Mouse (Mus musculus) C2C12 (cell line): Measurements from ENCODE around the gene A1cf. TPM values are rescaled to one million over a fixed set of nuclear protein-coding genes. Genes with fewer than 3 reads are reported as not detected.

Source experiments
- H3K27me3 ChIP-seq: one replicate; pipeline ENCODE4 v1.6.1; 2011; ENCODE audit not compliant: control insufficient read depth, insufficient read depth, insufficient read length
- H3K36me3 ChIP-seq: one replicate; pipeline ENCODE4 v1.6.1; 2011; ENCODE audit not compliant: control insufficient read depth, insufficient read depth
- H3K4me3 ChIP-seq: one replicate; pipeline ENCODE4 v1.5.1; 2011; ENCODE audit warnings: mild to moderate bottlenecking, control low read depth; ENCODE audit not compliant: poor library complexity, insufficient read depth, severe bottlenecking
- H3K79me2 ChIP-seq: one replicate; pipeline ENCODE4 v1.6.1; 2011; ENCODE audit not compliant: control insufficient read depth, insufficient read depth
- H3K79me3 ChIP-seq: one replicate; pipeline ENCODE4 v1.6.1; 2011; ENCODE audit warnings: low read depth, control low read depth
- H3ac ChIP-seq: one replicate; pipeline ENCODE3; 2011; ENCODE audit warnings: low read depth; ENCODE audit not compliant: control insufficient read depth, insufficient read length
- CEBPB ChIP-seq: IDR thresholded peaks from one replicate; pipeline ENCODE4 v1.6.1; 2011; ENCODE audit warnings: low read depth, mild to moderate bottlenecking, control low read depth, moderate library complexity
- CTCF ChIP-seq: IDR thresholded peaks from one replicate; pipeline ENCODE4 v1.5.1; 2011; ENCODE audit not compliant: control insufficient read depth, insufficient read depth, insufficient read length
- FOSL1 ChIP-seq: IDR thresholded peaks from one replicate; pipeline ENCODE4 v1.8.0; 2011; ENCODE audit warnings: mild to moderate bottlenecking, low read length; ENCODE audit not compliant: poor library complexity, insufficient read depth, severe bottlenecking
- MAX ChIP-seq: IDR thresholded peaks from one replicate; pipeline ENCODE4 v1.6.1; 2011; ENCODE audit warnings: mild to moderate bottlenecking, control low read depth
- MYOD1 ChIP-seq: IDR thresholded peaks from one replicate; pipeline ENCODE4 v1.6.1; 2011; ENCODE audit warnings: low read depth; ENCODE audit not compliant: control insufficient read depth, insufficient read length
- MYOG ChIP-seq: IDR thresholded peaks from one replicate; pipeline ENCODE4 v1.6.1; 2011; ENCODE audit not compliant: control insufficient read depth, insufficient read length; ENCODE audit errors: extremely low read depth
- USF1 ChIP-seq: IDR thresholded peaks from one replicate; pipeline ENCODE4 v1.6.1; 2011; ENCODE audit warnings: low read depth, mild to moderate bottlenecking, control low read depth, moderate library complexity
- polyA plus RNA-seq: library from polyadenylated mRNA; unstranded; fragments of >200 nt; fragmentation: generic; extraction: Trizol; gene quantifications from one replicate; pipeline ENCODE4 v1.2.1, GENCODE M21; 2012; ENCODE audit warnings: missing spikeins

The A1cf gene
- polyA plus RNA-seq, 1 experiment, result not detected

- TF ChIP-seq CEBPB (no peak), USF1 (no peak), FOSL1 (no peak), CTCF (no peak), MYOD1 (no peak), MAX (no peak), MYOG (no peak)
- H3K27me3 ChIP-seq, result no peaks in the 10 kb centered on the region
- no peaks in the 10 kb centered on the region for H3K79me2 ChIP-seq
- no peak overlapping the region for H3ac ChIP-seq
- no peak overlapping the region for H3K4me3 ChIP-seq
- no peaks in the 10 kb centered on the region for H3K79me3 ChIP-seq
- no peaks in the 10 kb centered on the region for H3K36me3 ChIP-seq
Measured at GRCm38 (mm10) chr19:31971405-31971804, 102.8 kb downstream of the A1cf start.

GRCm38 (mm10) chr19:31971998-31972397 lies 103.4 kb downstream of the A1cf start:
- H3K79me2 ChIP-seq, result no peaks in the 10 kb centered on the region
- no peak overlapping the region for H3ac ChIP-seq
- no peak overlapping the region for H3K4me3 ChIP-seq
- no peaks in the 10 kb centered on the region for H3K79me3 ChIP-seq
- H3K27me3 ChIP-seq, result no peaks in the 10 kb centered on the region
- TF ChIP-seq CTCF (peak; percentile 85), FOSL1 (no peak), MAX (peak; percentile 26)
- H3K36me3 ChIP-seq, result no peaks in the 10 kb centered on the region

- Histone ChIP-seq H3ac (no peak overlapping the region), H3K79me2 (no peaks in the 10 kb centered on the region), H3K79me3 (no peaks in the 10 kb centered on the region), H3K36me3 (no peaks in the 10 kb centered on the region), H3K27me3 (no peaks in the 10 kb centered on the region), H3K4me3 (no peak overlapping the region)
- TF ChIP-seq MAX, result no peak
- TF ChIP-seq MYOD1, result no peak
- TF ChIP-seq MYOG, result no peak
- no peak for TF ChIP-seq USF1
- no peak for TF ChIP-seq FOSL1
- no peak for TF ChIP-seq CTCF
- TF ChIP-seq CEBPB, result no peak
Measured at GRCm38 (mm10) chr19:31975882-31976281, 107.3 kb downstream of the A1cf start.

- Histone ChIP-seq H3K79me3 (no peaks in the 10 kb centered on the region), H3ac (no peak overlapping the region), H3K27me3 (no peaks in the 10 kb centered on the region), H3K79me2 (no peaks in the 10 kb centered on the region), H3K4me3 (no peak overlapping the region), H3K36me3 (no peaks in the 10 kb centered on the region)
- TF ChIP-seq MAX, result no peak
- no peak for TF ChIP-seq MYOD1
- TF ChIP-seq MYOG, result no peak
- no peak for TF ChIP-seq FOSL1
- no peak for TF ChIP-seq CTCF
Measured at GRCm38 (mm10) chr19:31991057-31991456, 122.5 kb downstream of the A1cf start.

- no peaks in the 10 kb centered on the region for H3K27me3 ChIP-seq
Measured at GRCm38 (mm10) chr19:31996916-31997315, 128.4 kb downstream of the A1cf start.

More at GRCm38 (mm10) chr19:31996916-31997315, 128.4 kb downstream of the A1cf start:
- TF ChIP-seq FOSL1, result no peak
- TF ChIP-seq MYOG, result no peak
- H3ac ChIP-seq, result no peak overlapping the region
- no peak overlapping the region for H3K4me3 ChIP-seq
- no peaks in the 10 kb centered on the region for H3K79me3 ChIP-seq
- no peaks in the 10 kb centered on the region for H3K79me2 ChIP-seq
- H3K36me3 ChIP-seq, result no peaks in the 10 kb centered on the region

Other genes starting within 250 kb of the A1cf start
- 0.47 TPM for gene Prkg1, start 103.7 kb upstream of the A1cf start, polyA plus RNA-seq
- gene Asah2, start 239.4 kb downstream of the A1cf start, polyA plus RNA-seq, result 0.61 TPM